Mouse (Mus musculus): ENCODE data around the gene Gga3.

GRCm38 (mm10) chr11:115642705-115643104 lies 38.9 kb upstream of the Gga3 start:
- TF ChIP-seq POLR2A (IDR thresholded peaks at IDR 0.05; ENCODE audit: extremely low read depth, insufficient read depth, low read length), result no peak
- TF ChIP-seq CTCF (IDR thresholded peaks at IDR 0.05; ENCODE audit: extremely low read depth, insufficient read depth, low read length), result no peak
